Mouse (Mus musculus) limb, embryonic 13.5 days (tissue): Measurements from ENCODE around the gene Gatad2a. TPM values are rescaled to one million over a fixed set of nuclear protein-coding genes. Genes with fewer than 3 reads are reported as not detected.

Source experiments
- ATAC-seq: fragments of 200-750 bp; cut with Nextera tagmentation; 2 replicates; pipeline ENCODE4 v1.8.0; 2017; ENCODE audit warnings: low read depth, moderate number of reproducible peaks, moderate TSS enrichment; ENCODE audit not compliant: low FRiP score
- H3K27ac ChIP-seq: fragments of 300-500 bp; sonication (generic); 2 replicates; pipeline ENCODE4 v1.5.1; 2015; ENCODE audit warnings: inconsistent platforms, mild to moderate bottlenecking, moderate library complexity
- H3K27me3 ChIP-seq: fragments of 300-500 bp; sonication (generic); 2 replicates; pipeline ENCODE4 v1.6.1; 2015; ENCODE audit warnings: mild to moderate bottlenecking, inconsistent platforms
- H3K36me3 ChIP-seq: fragments of 300-500 bp; sonication (generic); 2 replicates; pipeline ENCODE4 v1.6.1; 2015; ENCODE audit warnings: inconsistent platforms, mild to moderate bottlenecking, moderate library complexity
- H3K4me1 ChIP-seq: fragments of 300-500 bp; sonication (generic); 2 replicates; pipeline ENCODE4 v1.6.1; 2015; ENCODE audit warnings: inconsistent platforms
- H3K4me2 ChIP-seq: fragments of 300-500 bp; sonication (generic); replicated peaks from 2 replicates; pipeline ENCODE4 v1.6.1; 2015; ENCODE audit warnings: inconsistent platforms, mild to moderate bottlenecking, moderate library complexity
- H3K4me3 ChIP-seq: fragments of 300-500 bp; sonication (generic); 2 replicates; pipeline ENCODE4 v1.5.1; 2015; ENCODE audit warnings: moderate library complexity, mild to moderate bottlenecking, inconsistent platforms
- H3K9ac ChIP-seq: fragments of 300-500 bp; sonication (generic); 2 replicates; pipeline ENCODE4 v1.6.1; 2015; ENCODE audit warnings: mild to moderate bottlenecking, inconsistent platforms
- H3K9me3 ChIP-seq: fragments of 300-500 bp; sonication (generic); 2 replicates; pipeline ENCODE4 v1.6.1; 2016; ENCODE audit warnings: inconsistent platforms
- WGBS: fragments of 180-500 bp; shearing (Covaris S2); methylation state at CpG from one replicate; pipeline ENCODE4 v1.1.7; 2015; 5-methylcytosine and 5-hydroxymethylcytosine counted together
- polyA plus RNA-seq: library from polyadenylated mRNA; unstranded; fragments of >200 nt; fragmentation: Nextera tagmentation; extraction: Ambion mirVana; gene quantifications from 2 replicates; pipeline ENCODE4 v1.2.1, GENCODE M21; 2015

The Gatad2a gene
- polyA plus RNA-seq, 1 experiment from 2014 or later = 37.7 TPM

DNA sequence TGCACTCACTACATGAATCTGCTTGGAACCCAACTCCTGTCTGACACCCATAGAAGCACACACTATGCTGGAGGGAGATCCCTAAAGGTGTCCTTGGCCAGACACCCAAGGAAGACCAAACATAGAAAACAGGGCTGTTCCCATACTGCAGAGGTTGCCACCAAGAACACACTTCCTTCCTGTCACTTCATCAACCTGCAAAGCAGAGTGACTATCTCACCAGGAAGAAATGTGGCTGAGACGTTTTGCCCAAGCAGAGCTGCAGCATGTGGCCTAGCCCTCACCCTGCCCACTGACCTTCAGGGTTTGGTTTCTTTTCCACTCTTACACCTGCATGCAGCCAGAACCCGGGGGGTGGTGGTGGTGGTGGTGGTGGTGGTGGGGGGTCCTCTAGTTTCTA, 62.4 kb downstream of the Gatad2a start:
- H3K27ac ChIP-seq = no peak overlapping the region
- no peak overlapping the region for H3K4me2 ChIP-seq
- H3K4me1 ChIP-seq = peaks cover 7% of the 10 kb centered on the region
- no peak for ATAC-seq
- H3K9ac ChIP-seq = no peak overlapping the region
- no peaks in the 10 kb centered on the region for H3K9me3 ChIP-seq
- H3K36me3 ChIP-seq = peaks cover 38% of the 10 kb centered on the region
- no peaks in the 10 kb centered on the region for H3K27me3 ChIP-seq
- no peak overlapping the region for H3K4me3 ChIP-seq
- 74% methylated on average over 2 of the region's 2 CpGs for WGBS

DNA sequence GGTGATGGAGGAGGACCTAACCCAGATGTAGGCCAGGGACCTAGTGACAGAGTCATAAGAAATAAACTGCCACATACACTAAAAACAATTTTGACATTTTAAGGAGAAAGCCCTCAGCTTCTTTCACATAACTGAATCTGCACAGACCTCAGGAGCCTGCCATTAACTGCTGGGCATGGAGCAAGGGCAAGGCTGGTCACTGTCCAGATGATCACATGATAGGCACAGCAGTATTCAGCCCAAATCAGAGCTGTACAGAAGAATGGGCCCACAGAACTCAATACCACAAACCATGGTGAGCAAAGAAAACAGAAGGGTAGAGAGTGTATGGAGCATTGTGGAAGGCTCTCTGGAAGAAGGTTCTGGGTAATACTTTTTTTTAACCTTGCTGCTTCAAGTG, 69.3 kb downstream of the Gatad2a start:
- no peak overlapping the region for H3K4me3 ChIP-seq

DNA sequence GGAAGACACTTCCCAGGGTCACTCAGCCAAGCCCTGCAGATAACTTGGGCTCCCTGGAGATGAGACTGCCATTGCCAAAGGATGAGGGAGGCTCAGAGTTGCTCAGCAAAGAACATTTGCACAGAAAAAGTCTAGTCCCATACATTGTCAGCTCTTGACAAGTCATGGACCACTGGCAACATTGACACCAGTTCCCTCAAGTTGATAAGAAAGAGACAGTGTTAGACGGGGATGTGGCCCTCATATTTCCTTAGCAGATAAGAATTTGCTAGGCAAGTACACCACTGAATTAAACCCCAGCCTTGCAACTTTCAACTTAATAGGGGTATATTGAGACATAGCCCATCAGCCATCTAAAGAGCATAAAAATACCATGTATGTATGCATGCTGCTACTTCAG, 72.2 kb downstream of the Gatad2a start:
- H3K36me3 ChIP-seq = peaks cover 10% of the 10 kb centered on the region
- H3K4me3 ChIP-seq = no peak overlapping the region
- no peaks in the 10 kb centered on the region for H3K9me3 ChIP-seq
- WGBS = 82% methylated on average over 1 of the region's 1 CpGs
- no peak overlapping the region for H3K27ac ChIP-seq
- peaks cover 18% of the 10 kb centered on the region for H3K4me1 ChIP-seq
- no peak overlapping the region for H3K4me2 ChIP-seq
- H3K9ac ChIP-seq = no peak overlapping the region
- no peak for ATAC-seq
- no peaks in the 10 kb centered on the region for H3K27me3 ChIP-seq

More for the DNA sequence above, 69.3 kb downstream of the Gatad2a start:
- Histone ChIP-seq H3K4me1 (0 out of 2 replicates have a peak, but pooled peaks cover 3% of the 10 kb centered on the region), H3K4me2 (no peak overlapping the region), H3K27ac (no peak overlapping the region), H3K27me3 (no peaks in the 10 kb centered on the region), H3K9me3 (no peaks in the 10 kb centered on the region), H3K9ac (no peak overlapping the region), H3K36me3 (peaks cover 14% of the 10 kb centered on the region)
- no peak for ATAC-seq

DNA sequence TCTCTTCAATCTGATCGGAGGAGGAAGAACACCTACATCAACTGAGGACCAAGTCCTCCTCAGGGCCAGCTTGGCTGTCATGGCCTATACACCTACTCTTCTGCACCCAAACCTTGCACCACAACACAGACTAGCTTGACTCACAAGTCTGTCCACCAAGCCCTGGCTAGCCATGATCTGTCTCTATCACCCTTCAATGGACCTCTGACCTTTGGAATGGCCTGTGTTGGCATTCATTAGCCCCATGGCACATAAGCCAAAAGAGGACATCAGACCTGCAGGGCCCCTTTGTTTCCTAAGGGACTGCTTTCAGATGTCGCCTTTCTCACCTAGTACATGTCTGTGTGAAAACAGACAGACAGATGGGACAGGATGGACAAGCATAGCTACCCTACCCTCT, 75.0 kb downstream of the Gatad2a start:
- Histone ChIP-seq H3K36me3 (peaks cover 19% of the 10 kb centered on the region), H3K9ac (no peak overlapping the region), H3K27me3 (no peaks in the 10 kb centered on the region), H3K9me3 (no peaks in the 10 kb centered on the region), H3K27ac (peak overlapping the region; percentile 61; the same call in 1 of the 2 replicates), H3K4me1 (peaks cover 18% of the 10 kb centered on the region), H3K4me3 (no peak overlapping the region), H3K4me2 (no peak overlapping the region)
- ATAC-seq = no peak
- WGBS = 86% methylated on average over 2 of the region's 2 CpGs

DNA sequence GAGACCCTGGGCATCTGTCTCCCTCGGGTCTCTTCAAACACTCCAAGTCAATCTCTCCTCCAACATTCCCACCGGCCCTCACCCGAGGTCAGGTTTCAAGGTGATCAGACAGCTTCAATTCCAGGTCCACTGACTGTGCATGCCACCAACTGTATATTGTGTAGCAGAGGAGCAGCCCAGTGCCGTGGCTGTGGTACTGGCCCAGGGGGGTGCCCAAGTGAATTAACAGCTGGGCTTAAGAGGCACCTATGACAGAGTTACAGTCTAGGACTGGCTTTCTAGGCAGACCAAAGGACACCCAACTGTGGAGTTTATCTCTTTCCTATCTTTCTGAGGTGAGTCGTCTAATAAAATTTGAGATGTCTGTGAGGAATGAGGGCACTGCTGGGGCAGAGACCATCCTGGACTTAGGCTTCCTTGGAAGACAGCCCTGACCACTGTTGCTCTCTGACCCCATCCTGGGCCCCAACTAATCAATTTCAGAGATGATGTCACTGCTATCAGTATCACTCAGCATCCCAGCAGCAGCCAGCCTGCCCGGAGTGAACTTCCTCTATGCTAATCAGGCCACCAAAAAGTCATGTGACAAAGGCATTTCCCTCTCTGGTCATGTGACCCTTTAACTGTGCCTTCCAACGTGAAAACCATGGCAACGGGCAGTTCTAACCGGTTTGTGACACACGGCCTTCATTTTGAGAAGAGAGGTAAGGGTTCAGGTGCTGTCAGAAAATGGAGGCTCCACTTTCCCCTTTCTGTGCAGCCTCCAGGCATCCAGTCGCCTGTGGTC, 76.1 kb downstream of the Gatad2a start:
- Histone ChIP-seq H3K4me2 (peak overlapping the region; percentile 2; the same call in 1 of the 2 replicates), H3K27ac (peak overlapping the region; percentile 61; the same call in 1 of the 2 replicates), H3K36me3 (peaks cover 30% of the 10 kb centered on the region), H3K9ac (no peak overlapping the region), H3K4me1 (peaks cover 18% of the 10 kb centered on the region), H3K27me3 (no peaks in the 10 kb centered on the region), H3K4me3 (no peak overlapping the region), H3K9me3 (no peaks in the 10 kb centered on the region)
- WGBS = 38% methylated on average over 11 of the region's 11 CpGs
- peak; percentile 42 for ATAC-seq

DNA sequence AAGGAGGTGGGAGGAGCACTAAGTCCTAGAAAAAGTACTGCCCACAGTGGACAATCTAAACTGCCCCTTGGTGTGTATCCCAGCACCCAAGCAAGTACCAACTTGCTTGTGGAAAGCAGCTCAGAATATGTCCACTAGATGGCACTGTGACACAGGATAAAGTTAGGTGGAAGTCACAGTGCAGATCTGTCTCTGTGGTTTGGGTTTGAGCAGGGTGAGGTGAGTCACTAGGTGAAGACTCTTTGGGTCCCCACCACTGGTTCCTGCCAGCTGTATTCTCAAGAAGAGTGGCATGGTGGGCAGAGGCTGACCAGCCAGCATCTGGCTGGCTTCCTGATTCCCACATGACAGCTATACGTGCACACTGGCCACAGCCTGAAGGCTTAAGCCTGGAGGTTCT, 77.2 kb downstream of the Gatad2a start:
- ATAC-seq = peak; percentile 60
- Histone ChIP-seq H3K4me1 (peaks cover 18% of the 10 kb centered on the region), H3K9me3 (no peaks in the 10 kb centered on the region), H3K4me2 (no peak overlapping the region), H3K36me3 (peaks cover 41% of the 10 kb centered on the region), H3K4me3 (no peak overlapping the region), H3K9ac (no peak overlapping the region; the same call in 1 of the 2 replicates), H3K27ac (no peak overlapping the region), H3K27me3 (no peaks in the 10 kb centered on the region)
- 74% methylated on average over 1 of the region's 1 CpGs for WGBS

DNA sequence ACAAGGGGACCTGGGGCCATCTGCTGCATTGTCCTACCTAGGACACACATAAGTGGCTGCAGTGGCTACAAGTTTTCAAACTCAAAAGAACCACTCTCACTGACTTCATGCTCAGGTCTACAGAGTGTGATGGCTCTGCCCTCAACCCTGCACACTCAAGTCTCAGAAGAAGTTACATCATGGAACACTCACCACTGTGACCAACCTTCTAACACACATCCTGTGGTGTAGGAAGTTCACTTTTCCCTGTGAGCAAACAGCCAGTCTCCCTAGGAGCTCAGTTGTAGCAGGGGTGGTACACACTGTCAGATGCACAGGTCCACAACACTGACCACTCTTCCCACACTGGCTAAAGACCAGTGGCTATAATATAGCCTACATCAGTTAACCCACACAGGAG, 77.7 kb downstream of the Gatad2a start:
- peaks cover 46% of the 10 kb centered on the region for H3K36me3 ChIP-seq
- no peak for ATAC-seq
- H3K27me3 ChIP-seq = no peaks in the 10 kb centered on the region
- H3K9me3 ChIP-seq = no peaks in the 10 kb centered on the region
- H3K27ac ChIP-seq = no peak overlapping the region
- no peak overlapping the region for H3K9ac ChIP-seq
- no peak overlapping the region for H3K4me3 ChIP-seq
- no peak overlapping the region for H3K4me2 ChIP-seq
- H3K4me1 ChIP-seq = peaks cover 16% of the 10 kb centered on the region

DNA sequence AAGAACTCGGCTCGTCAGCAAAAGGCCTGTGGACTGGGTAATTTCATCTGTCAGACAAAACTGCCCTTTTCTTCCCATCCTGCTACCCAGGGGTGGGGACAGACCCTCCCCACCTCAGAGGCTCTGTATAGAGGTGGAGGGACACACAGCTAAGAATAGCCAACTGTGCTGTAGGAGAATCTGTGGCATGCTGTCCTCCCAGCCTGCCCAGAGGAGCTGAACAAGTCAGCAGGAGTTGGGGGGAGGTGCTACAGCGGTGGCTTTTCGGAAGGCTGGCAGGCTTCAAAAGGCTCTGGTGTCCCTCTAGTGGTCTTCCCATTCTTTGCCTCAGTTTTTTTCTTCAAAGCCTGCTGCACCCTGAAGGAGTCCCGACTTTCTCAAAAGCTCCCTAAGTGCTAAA, 80.4 kb downstream of the Gatad2a start:
- Histone ChIP-seq H3K36me3 (peaks cover 73% of the 10 kb centered on the region), H3K4me3 (no peak overlapping the region), H3K4me2 (no peak overlapping the region), H3K4me1 (peaks cover 10% of the 10 kb centered on the region), H3K27me3 (no peaks in the 10 kb centered on the region), H3K9me3 (no peaks in the 10 kb centered on the region), H3K27ac (no peak overlapping the region), H3K9ac (no peak overlapping the region)
- no peak for ATAC-seq
- 66% methylated on average over 5 of the region's 5 CpGs for WGBS

DNA sequence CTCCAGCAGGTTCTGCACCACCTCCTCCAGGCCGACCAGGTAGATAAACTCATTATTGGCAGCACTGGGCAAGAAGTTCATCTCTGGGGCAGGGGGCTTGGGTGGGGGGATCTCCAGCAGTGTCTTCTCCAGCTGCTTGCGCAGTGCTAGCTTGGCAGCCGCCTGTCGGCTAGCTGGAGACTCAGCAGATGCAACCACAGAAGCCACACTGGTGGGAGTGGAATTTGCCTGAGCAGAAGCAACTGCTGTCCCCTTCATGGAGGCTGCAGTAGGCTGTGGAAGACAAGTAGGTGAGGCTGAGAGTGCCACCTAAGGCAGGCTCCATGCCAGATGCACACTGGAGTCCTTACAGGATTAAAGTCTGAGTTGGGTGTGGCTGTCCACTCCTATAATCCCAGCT, 81.7 kb downstream of the Gatad2a start:
- no peaks in the 10 kb centered on the region for H3K27me3 ChIP-seq
- no peak overlapping the region for H3K4me2 ChIP-seq
- H3K36me3 ChIP-seq = peaks cover 86% of the 10 kb centered on the region
- H3K9ac ChIP-seq = no peak overlapping the region
- ATAC-seq = no peak
- no peaks in the 10 kb centered on the region for H3K9me3 ChIP-seq
- WGBS = 85% methylated on average over 4 of the region's 4 CpGs
- H3K27ac ChIP-seq = no peak overlapping the region
- no peak overlapping the region for H3K4me3 ChIP-seq
- no peaks in the 10 kb centered on the region for H3K4me1 ChIP-seq

DNA sequence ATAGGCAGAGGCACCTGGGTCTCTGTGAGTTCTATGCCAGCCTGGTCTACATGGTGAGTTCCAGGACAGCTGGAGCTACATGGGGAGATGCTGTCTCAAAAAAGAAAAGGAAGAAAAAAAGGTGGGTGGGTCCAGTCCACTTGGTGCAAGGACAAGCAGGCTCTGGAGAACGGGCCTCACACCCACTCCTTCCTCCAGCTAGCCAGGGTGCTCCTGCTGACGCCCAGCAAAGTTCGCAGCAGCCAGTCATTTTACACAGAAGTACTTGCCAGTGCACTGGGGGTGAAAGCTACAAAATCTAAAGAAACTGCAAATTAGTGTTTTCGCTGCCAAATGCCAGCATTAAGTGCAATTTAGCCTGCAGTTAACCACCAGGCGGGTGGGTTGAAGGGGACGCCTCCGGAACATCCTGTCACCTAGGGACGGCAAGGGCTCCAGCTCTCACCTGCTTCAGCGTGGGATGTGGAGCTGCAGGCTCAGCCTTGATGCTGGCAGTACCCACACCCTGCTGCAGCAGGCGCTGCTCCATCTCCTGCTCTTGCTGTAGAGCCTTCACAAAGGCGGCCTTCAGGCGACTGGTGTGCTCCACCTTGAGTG, 83.6 kb downstream of the Gatad2a start:
- WGBS = 87% methylated on average over 12 of the region's 12 CpGs
- Histone ChIP-seq H3K27ac (no peak overlapping the region), H3K4me2 (no peak overlapping the region), H3K36me3 (peaks cover 99% of the 10 kb centered on the region), H3K27me3 (no peaks in the 10 kb centered on the region), H3K4me1 (no peaks in the 10 kb centered on the region), H3K9ac (no peak overlapping the region), H3K4me3 (no peak overlapping the region), H3K9me3 (no peaks in the 10 kb centered on the region)
- ATAC-seq = no peak

DNA sequence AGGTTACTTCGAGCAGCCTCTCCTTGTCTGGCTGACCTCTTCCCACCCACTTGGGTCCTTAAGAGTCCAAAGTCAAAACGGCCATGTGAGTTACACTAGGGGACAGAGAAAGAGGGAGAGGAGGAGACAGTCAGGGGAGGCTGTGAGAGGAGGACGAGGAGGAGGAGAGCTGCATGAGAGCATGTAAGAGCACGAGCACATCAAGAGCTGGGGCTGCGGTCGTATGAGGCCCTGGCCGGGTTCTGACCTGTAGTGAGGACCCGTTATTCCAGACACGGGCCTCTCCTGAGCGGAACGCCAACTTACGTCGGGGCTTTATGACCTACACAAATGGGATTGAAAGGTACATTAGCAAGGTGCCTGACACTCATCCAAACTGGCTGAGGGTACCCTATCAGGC, 84.3 kb downstream of the Gatad2a start:
- H3K9me3 ChIP-seq = no peaks in the 10 kb centered on the region
- H3K9ac ChIP-seq = no peak overlapping the region
- H3K36me3 ChIP-seq = peaks cover 98% of the 10 kb centered on the region
- H3K27ac ChIP-seq = no peak overlapping the region
- no peak overlapping the region for H3K4me2 ChIP-seq
- H3K4me1 ChIP-seq = no peaks in the 10 kb centered on the region
- H3K27me3 ChIP-seq = no peaks in the 10 kb centered on the region
- H3K4me3 ChIP-seq = no peak overlapping the region
- WGBS = 91% methylated on average over 13 of the region's 13 CpGs
- ATAC-seq = no peak

DNA sequence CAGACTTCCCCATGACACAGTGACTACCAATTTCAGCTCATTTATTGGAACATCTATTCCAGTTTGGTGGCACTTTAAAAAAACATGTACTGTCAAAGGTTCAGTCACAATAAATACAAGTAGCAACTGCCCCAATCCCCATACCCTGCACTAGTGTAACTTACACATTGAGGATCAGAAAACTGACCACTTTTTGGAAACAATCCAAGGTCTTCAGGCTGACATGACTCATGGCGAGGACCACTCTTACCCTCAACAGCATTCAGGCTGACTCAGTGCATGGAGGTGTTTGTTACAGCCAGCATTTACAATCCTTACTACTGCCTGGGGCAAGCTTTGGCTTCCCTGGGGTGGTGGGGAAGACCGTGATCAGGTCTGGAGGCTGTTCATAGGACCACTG, 89.1 kb downstream of the Gatad2a start:
- no peak overlapping the region for H3K4me3 ChIP-seq
- no peak overlapping the region for H3K9ac ChIP-seq
- WGBS = 84% methylated on average over 2 of the region's 2 CpGs
- ATAC-seq = no peak
- no peak overlapping the region for H3K27ac ChIP-seq
- H3K4me1 ChIP-seq = peaks cover 20% of the 10 kb centered on the region
- peaks cover 50% of the 10 kb centered on the region for H3K36me3 ChIP-seq
- H3K4me2 ChIP-seq = no peak overlapping the region
- no peaks in the 10 kb centered on the region for H3K9me3 ChIP-seq
- H3K27me3 ChIP-seq = no peaks in the 10 kb centered on the region

DNA sequence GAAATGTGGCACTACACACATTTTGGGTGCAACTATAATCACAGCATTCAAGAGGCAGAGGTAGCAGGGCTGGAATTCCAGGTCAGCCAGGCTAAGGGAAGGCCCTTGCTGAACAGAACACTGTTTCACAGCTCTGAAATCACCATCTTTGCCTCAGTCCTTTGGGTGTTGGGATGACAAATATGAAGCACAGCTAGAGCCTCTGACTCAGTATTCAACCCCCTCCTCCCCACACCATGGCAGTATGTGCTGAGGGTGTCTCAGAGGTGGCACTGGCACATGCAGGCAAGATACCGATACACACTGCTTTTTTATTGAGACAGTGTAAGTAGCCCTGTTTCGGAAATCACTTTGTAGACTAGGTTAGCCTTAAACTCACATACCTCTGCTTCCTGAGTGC, 89.9 kb downstream of the Gatad2a start:
- Histone ChIP-seq H3K4me3 (no peak overlapping the region), H3K9ac (peak overlapping the region; percentile 19; the same call in 1 of the 2 replicates), H3K9me3 (no peaks in the 10 kb centered on the region), H3K27ac (no peak overlapping the region), H3K4me2 (no peak overlapping the region), H3K36me3 (peaks cover 42% of the 10 kb centered on the region), H3K27me3 (no peaks in the 10 kb centered on the region), H3K4me1 (peaks cover 25% of the 10 kb centered on the region)
- WGBS = 80% methylated on average over 2 of the region's 2 CpGs
- ATAC-seq = no peak
